Mouse (Mus musculus) testis, adult 2 months (tissue): Measurements from ENCODE around the gene Cyfip2.

Experiments used
- CTCF ChIP-seq: fragments of 200-500 bp; IDR thresholded peaks from 2 replicates; pipeline ENCODE4 v1.5.1; 2012; ENCODE audit warnings: low read depth, mild to moderate bottlenecking, inconsistent platforms, low read length, moderate library complexity; ENCODE audit not compliant: control insufficient read depth, insufficient read depth, insufficient replicate concordance
- POLR2A ChIP-seq: fragments of 200-500 bp; IDR thresholded peaks from 2 replicates; pipeline ENCODE4 v1.6.1; 2012; ENCODE audit warnings: low read depth, mild to moderate bottlenecking, inconsistent platforms, low read length, moderate library complexity; ENCODE audit not compliant: control insufficient read depth

- TF ChIP-seq CTCF (no peak), POLR2A (no peak)
These were observed 92.4 kb downstream of the Cyfip2 start for GRCm38 (mm10) chr11:46220211-46220610.
